Mouse (Mus musculus) kidney, adult 2 months (tissue): ENCODE data around the gene Anxa4.

Source experiments
- CTCF ChIP-seq: fragments of 200-500 bp; conservative IDR thresholded peaks from 2 replicates; pipeline ENCODE4 v1.5.1; 2011; ENCODE audit warnings: low read depth, mild to moderate bottlenecking, control low read depth, low read length, moderate library complexity, mixed read lengths; ENCODE audit not compliant: insufficient read depth, insufficient read length
- POLR2A ChIP-seq: fragments of 200-500 bp; IDR thresholded peaks from one replicate; pipeline ENCODE4 v1.6.1; 2011; ENCODE audit warnings: low read depth, low read length, control low read depth

- no peak for TF ChIP-seq CTCF
- TF ChIP-seq POLR2A, result no peak
These were observed 60.9 kb downstream of the Anxa4 start for GRCm38 (mm10) chr6:86732276-86733173.
